9 mouse cellular contexts compared by ENCODE assay signal in genomic region chr11:4750263-4750662, GRCm38 (mm10). TPM values are rescaled to one million over a fixed set of nuclear protein-coding genes. Genes with fewer than 3 reads are reported as not detected.
DNase-seq lines count a peak whose midpoint lies in the region; ATAC-seq and TF ChIP-seq lines count a peak whose summit lies in the region.
"Had no signal": no experiment of that assay in that cellular context is flagged by ENCODE, and none has a peak within 500 bp of the region (broad histone marks: within the 10 kb centered on the region; RNA-seq: fewer than 3 reads in every experiment).

No protein-coding gene starts in this region.

- no peak overlapping the region for H3K27ac ChIP-seq in kidney, embryonic 16.5 days (ENCODE audit: low read length)
- H3K27ac ChIP-seq in left cerebral cortex, adult 2 months = no peak overlapping the region
- H3K27ac ChIP-seq: embryonic facial prominence, embryonic 12.5 days had no signal

- H3K4me2 ChIP-seq in kidney, embryonic 16.5 days (replicated peaks; ENCODE audit: low read depth, low read length) = no peak overlapping the region
- H3K4me2 ChIP-seq: embryonic facial prominence, embryonic 12.5 days had no signal

- 2% methylated on average over 9 of the region's 9 CpGs for WGBS in kidney, embryonic 16.5 days

- H3K9me3 ChIP-seq in kidney, embryonic 16.5 days (ENCODE audit: low read length) = peaks cover 6% of the 10 kb centered on the region; the same call in 1 of the 2 replicates
- H3K9me3 ChIP-seq: embryonic facial prominence, embryonic 12.5 days had no signal

- H3K4me3 ChIP-seq in kidney, embryonic 16.5 days (ENCODE audit: low read length) = no peak overlapping the region
- H3K4me3 ChIP-seq in left cerebral cortex, adult 2 months = no peak overlapping the region
- H3K4me3 ChIP-seq: embryonic facial prominence, embryonic 12.5 days had no signal

- DNase-seq in spleen, postnatal 10 days (ENCODE audit: low spot score in 2 of 2) = peak; percentile 30 to 75
- no peak for DNase-seq in spleen, adult 12 weeks (ENCODE audit: low spot score)
- DNase-seq in embryo, embryonic 11.5 days (ENCODE audit: low read depth, low spot score) = peak; percentile 71
- peak; percentile 86 for DNase-seq in mesoderm, embryonic 11.5 days (ENCODE audit: low read depth, low spot score)
- DNase-seq in left cerebral cortex, adult 2 months (ENCODE audit: extremely low spot score in 1 of 2, low spot score in 2 of 2) = no peak
- DNase-seq in layer of hippocampus, postnatal 25 days (ENCODE audit: extremely low spot score in 1 of 2, low spot score in 1 of 2) = no peak

- H3K9ac ChIP-seq in kidney, embryonic 16.5 days (replicated peaks; ENCODE audit: low read length) = no peak overlapping the region
- H3K9ac ChIP-seq: embryonic facial prominence, embryonic 12.5 days had no signal

- intact Hi-C loops in left cerebral cortex, adult 2 months (cut with DNase I) = no loop called here

- H3K4me1 ChIP-seq in kidney, embryonic 16.5 days (ENCODE audit: insufficient read depth, low read length) = peaks cover 12% of the 10 kb centered on the region

- no peak for TF ChIP-seq CTCF in left cerebral cortex, adult 2 months (IDR thresholded peaks at IDR 0.05)

- peak; percentile 46; the same call in 1 of the 2 replicates for ATAC-seq in kidney, embryonic 16.5 days (ENCODE audit: low FRiP score, low TSS enrichment)
- no peak for ATAC-seq in inflammation-experienced regulatory T-cells, adult 6 months

- H3K36me3 ChIP-seq in kidney, embryonic 16.5 days (ENCODE audit: insufficient read depth, low read length) = no peaks in the 10 kb centered on the region
- H3K36me3 ChIP-seq: embryonic facial prominence, embryonic 12.5 days had no signal

- peaks cover 54% of the 10 kb centered on the region for H3K27me3 ChIP-seq in kidney, embryonic 16.5 days (ENCODE audit: insufficient read depth, low read length)

RNA-seq across cellular contexts. Expression of gene Cabp7, which starts 3.7 kb away (rescaled TPM):
- polyA plus RNA-seq in kidney, embryonic 16.5 days (2015; fragmentation: Nextera tagmentation; extraction: Ambion mirVana) = 0.12 TPM in 2 replicates
- polyA plus RNA-seq in inflammation-experienced regulatory T-cells, adult 6 months (2017; shearing (Covaris generic)) = under 1 TPM in 2 of 3 experiments, not detected in 1; 0.34 to 0.37 TPM
- 10 to 100 TPM; 15.6 to 22.7 TPM for total RNA-seq in left cerebral cortex, adult 2 months (2021)
- 100 to 1,000 TPM; 255 to 273 TPM for total RNA-seq in layer of hippocampus, postnatal 25 days (2021)

RNA-seq across cellular contexts. Expression of gene Zmat5, which starts 45.8 kb away (rescaled TPM):
- 70.9 and 71.8 TPM in 2 replicates for polyA plus RNA-seq in kidney, embryonic 16.5 days (2015; fragmentation: Nextera tagmentation; extraction: Ambion mirVana)
- polyA plus RNA-seq in inflammation-experienced regulatory T-cells, adult 6 months (2017; shearing (Covaris generic)) = 100 to 1,000 TPM; 125 to 146 (median 127) TPM
- total RNA-seq in left cerebral cortex, adult 2 months (2021) = 10 to 100 TPM; 31.1 to 33.9 TPM
- 10 to 100 TPM; 30.1 to 37.1 TPM for total RNA-seq in layer of hippocampus, postnatal 25 days (2021)

RNA-seq across cellular contexts. Expression of gene Uqcr10, which starts 46.1 kb away (rescaled TPM):
- 915 and 962 TPM in 2 replicates for polyA plus RNA-seq in kidney, embryonic 16.5 days (2015; fragmentation: Nextera tagmentation; extraction: Ambion mirVana)
- 100 to 1,000 TPM; 424 to 529 (median 465) TPM for polyA plus RNA-seq in inflammation-experienced regulatory T-cells, adult 6 months (2017; shearing (Covaris generic))
- 100 to 1,000 TPM; 362 to 374 TPM for total RNA-seq in left cerebral cortex, adult 2 months (2021)
- 100 to 1,000 TPM; 391 to 441 TPM for total RNA-seq in layer of hippocampus, postnatal 25 days (2021)

Comparison
In these comparisons a context has a peak if more than half of its experiments do, and no peak if none do; other contexts are left out.
1. DNase-seq: peak in spleen, postnatal 10 days (2 of 2), embryo, embryonic 11.5 days (single experiment) and mesoderm, embryonic 11.5 days (single experiment); none in spleen, adult 12 weeks (single experiment), left cerebral cortex, adult 2 months (0 of 2) and layer of hippocampus, postnatal 25 days (0 of 2).
2. RNA of gene Cabp7, which starts 3.7 kb away (total RNA-seq): 255 to 273 TPM in layer of hippocampus, postnatal 25 days; 15.6 to 22.7 TPM in left cerebral cortex, adult 2 months; every median in the first group is over 10 times any median in the second.